Mouse (Mus musculus): ENCODE data around the gene Mylk2. TPM values are rescaled to one million over a fixed set of nuclear protein-coding genes. Genes with fewer than 3 reads are reported as not detected.

Gene Mylk2
- total RNA-seq, 2 experiments from 2014 or later = not detected

DNA sequence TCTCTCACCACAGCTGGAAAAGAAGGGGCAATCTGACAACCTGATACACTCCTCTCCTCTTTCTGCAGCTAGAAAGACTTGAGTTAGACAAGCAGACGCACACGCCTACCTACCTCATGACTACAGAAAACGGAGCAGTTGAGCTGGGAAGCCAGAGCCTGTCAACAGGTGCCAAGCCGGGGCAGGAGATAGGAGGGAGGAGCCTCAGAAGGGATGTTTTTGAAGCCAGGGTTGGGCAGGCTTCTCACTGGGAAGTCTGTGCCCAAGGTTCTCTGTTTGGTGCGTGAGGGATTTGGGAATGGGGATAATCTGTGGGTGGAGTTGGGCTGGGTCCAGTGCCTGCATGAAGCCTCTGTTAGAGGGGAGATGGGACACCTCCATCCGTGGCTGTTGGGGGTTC lies 280 bp downstream of the Mylk2 start:
- intact Hi-C loops (cut with DNase I) = no loop called here
- no peak for DNase-seq (ENCODE audit: low spot score in 2 of 2)

GRCm38 (mm10) chr2:152913471-152913870 lies 2.3 kb downstream of the Mylk2 start:
- no peak for DNase-seq (ENCODE audit: low spot score in 2 of 2)
- intact Hi-C loops (cut with DNase I) = no loop called here

- peak; percentile 87 to 88 for DNase-seq (ENCODE audit: low spot score in 2 of 2)
- intact Hi-C loops (cut with DNase I) = loop anchor here (2.0 kb wide), 2 partner anchors 100 to 228 kb away; partner anchors contain the start of gene Pdrg1
Measured at GRCm38 (mm10) chr2:152914310-152915120, 3.4 kb downstream of the Mylk2 start.

DNA sequence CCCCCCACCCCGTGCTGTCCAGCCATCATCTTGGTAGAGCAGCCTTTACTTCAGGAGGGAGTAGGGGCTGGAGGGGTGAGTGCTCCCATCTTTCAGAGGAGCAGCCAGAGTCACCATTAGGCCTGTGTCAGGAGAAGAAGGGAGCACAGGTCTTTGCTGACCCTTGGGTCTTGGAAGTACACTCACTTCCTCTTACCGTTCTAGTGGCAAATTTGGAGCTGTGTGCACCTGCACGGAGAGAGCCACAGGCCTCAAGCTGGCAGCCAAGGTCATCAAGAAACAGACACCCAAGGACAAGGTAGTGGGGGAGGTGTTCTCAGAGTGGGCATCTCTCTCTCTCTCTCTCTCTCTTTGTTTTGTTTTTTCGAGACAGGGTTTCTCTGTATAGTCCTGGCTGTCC lies 4.3 kb downstream of the Mylk2 start:
- intact Hi-C loops (cut with DNase I) = loop anchor here (2.0 kb wide), 2 partner anchors 99 to 227 kb away; partner anchors contain the start of gene Pdrg1
- no peak for DNase-seq (ENCODE audit: low spot score in 2 of 2)

DNA sequence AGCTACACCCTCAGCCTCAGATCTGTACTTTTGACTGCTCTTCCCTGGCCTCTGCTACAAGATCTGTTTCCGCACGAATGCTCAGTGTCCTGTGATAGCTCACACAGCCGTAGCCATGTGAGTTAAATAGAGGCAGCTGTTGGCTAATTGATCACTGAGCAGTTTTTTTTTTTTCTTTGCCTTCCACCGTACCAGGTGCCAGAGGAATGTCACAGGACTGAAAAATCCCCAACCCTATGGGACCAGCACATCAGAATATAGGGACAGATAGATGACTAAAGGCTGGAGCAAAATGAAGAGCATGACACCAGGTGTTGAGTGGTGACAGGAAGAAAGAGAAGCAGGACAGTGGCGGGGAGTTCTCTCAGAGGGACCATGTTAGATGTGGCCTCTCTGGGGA lies 5.0 kb downstream of the Mylk2 start:
- intact Hi-C loops (cut with DNase I) = no loop called here

GRCm38 (mm10) chr2:152917671-152918070 lies 6.5 kb downstream of the Mylk2 start:
- intact Hi-C loops (cut with DNase I) = no loop called here
- no peak for DNase-seq (ENCODE audit: low spot score in 2 of 2)

More for the DNA sequence above, 5.0 kb downstream of the Mylk2 start:
- DNase-seq (ENCODE audit: low spot score in 2 of 2) = no peak

DNA sequence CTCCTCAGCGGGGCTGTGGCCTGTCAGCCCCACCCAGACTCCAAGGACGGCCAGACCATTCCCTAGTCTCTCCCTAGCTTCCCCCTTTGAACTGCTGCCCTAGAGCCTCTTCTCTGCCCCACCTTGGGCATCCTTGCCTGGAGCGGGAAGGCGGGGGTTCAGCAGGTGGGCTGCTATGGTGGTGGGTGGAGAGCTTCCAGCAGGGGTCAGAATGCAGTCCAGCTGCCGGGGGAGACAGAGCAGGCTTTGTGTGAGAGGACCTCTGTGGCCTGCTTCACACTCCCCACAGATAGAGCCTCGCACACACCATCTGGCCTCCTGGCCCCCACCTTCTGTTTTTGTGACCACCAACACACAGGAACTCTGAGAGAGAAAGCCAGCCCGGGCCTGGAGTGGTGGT lies 11.2 kb downstream of the Mylk2 start:
- DNase-seq (ENCODE audit: low spot score in 2 of 2) = no peak
- intact Hi-C loops (cut with DNase I) = no loop called here

- no peak for DNase-seq (ENCODE audit: low spot score in 2 of 2)
- intact Hi-C loops (cut with DNase I) = no loop called here
Measured at GRCm38 (mm10) chr2:152923621-152924020, 12.5 kb downstream of the Mylk2 start.

DNA sequence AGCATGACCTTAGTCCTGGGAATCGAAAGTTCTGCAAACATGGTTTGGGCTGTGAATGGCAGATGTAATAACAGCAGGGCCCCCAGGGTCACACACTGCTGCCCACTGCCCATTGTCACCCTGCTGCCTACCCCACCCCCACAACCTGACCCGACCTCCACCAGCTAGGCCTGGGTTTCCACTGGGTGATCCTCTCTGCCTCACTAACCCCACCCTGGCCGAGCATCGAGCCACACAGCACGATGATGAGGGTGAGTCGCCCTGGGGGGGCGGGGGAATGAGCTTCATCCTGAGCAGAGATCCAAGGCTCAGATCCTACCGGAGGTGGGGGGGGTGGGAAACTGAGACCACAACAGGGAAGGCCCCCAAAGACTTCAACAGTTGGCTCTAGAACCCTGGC lies 13.0 kb downstream of the Mylk2 start:
- intact Hi-C loops (cut with DNase I) = no loop called here
- DNase-seq (ENCODE audit: low spot score in 2 of 2) = no peak

- DNase-seq (ENCODE audit: low spot score in 2 of 2) = no peak
- intact Hi-C loops (cut with DNase I) = no loop called here
Measured at GRCm38 (mm10) chr2:152924543-152924942, 13.4 kb downstream of the Mylk2 start.

DNA sequence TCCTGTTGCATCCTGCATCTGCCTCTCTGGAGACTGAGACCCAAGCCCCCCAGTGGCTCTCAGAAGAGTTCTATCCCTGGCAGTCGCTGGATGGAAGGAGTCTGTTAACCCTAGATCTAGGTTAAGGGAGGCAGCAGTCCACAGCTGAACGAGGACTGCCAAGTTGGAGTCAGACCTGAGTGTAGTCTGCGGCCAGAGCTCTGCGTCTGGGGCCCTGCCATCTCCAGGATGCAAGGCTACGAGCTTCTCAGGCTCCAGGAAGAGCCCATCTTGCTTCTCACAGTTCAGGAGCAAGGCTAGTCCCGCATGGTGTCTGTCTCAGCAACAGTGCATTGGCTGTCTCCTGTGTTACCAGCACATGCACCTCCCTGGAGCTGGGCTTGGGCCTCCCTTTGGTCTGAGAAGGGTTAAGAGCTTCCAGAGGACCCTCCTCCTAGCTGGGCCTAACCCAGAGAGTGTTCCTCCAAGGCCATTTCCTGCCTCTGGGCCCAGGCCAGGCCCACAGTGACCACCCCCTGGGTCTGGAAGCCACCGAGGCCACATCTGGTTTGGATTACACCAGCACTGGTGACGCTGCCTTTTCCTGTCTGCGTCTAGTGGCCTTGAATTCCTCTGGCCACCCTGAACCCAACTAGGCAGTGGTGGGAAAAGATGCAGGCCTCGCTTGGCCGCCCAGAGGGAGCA lies 14.2 kb downstream of the Mylk2 start:
- no peak for DNase-seq (ENCODE audit: low spot score in 2 of 2)
- intact Hi-C loops (cut with DNase I) = no loop called here

DNA sequence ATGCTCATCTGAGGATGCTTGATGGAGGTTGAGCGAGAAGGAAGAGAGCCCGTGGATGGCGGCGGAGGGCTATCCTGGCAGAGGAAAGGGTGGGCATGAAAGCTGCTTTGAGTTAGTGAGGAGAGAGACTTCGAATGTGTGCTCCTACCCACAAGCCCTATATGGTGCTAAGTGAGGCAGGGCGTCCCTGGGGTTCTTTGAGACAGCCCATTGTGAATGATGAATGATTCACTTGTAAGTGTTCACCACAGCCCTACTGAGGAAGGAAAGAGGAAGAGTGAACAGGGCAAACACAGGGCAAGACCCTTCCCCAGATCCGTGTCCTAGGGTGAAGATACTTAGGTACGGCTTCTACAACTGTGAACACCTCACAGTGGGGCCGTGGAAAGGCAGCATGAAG lies 15.7 kb downstream of the Mylk2 start:
- intact Hi-C loops (cut with DNase I) = no loop called here
- no peak for DNase-seq (ENCODE audit: low spot score in 2 of 2)

- DNase-seq (ENCODE audit: low spot score in 2 of 2) = no peak
- intact Hi-C loops (cut with DNase I) = no loop called here
Measured at GRCm38 (mm10) chr2:152927371-152927770, 16.2 kb downstream of the Mylk2 start.

GRCm38 (mm10) chr2:152928219-152928987 lies 17.3 kb downstream of the Mylk2 start:
- DNase-seq (ENCODE audit: low spot score in 2 of 2) = no peak
- intact Hi-C loops (cut with DNase I) = no loop called here

- intact Hi-C loops (cut with DNase I) = no loop called here
- DNase-seq (ENCODE audit: low spot score in 2 of 2) = no peak
Measured at GRCm38 (mm10) chr2:152928988-152929370, 17.8 kb downstream of the Mylk2 start.

DNA sequence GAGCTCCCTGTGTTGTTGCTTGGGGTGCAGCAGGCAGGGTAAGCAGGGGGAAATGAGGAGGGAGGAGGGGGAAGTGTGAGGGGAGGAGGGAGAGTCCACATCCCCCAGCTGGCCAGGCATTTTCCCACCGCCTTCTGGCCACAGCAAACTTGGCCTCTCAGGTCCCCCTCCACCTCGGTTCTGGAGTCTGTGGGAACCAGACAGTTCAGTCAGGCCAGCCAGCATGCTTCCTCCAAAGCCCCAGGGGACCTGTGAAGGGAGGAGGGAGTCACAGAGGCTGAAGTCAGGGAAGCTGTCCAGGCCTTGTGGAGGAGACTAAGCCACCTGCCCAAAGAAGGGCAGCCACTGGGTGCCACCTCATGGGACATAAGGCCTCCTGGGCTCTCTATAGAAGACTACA lies 19.1 kb downstream of the Mylk2 start:
- DNase-seq (ENCODE audit: low spot score in 2 of 2) = no peak
- intact Hi-C loops (cut with DNase I) = no loop called here

DNA sequence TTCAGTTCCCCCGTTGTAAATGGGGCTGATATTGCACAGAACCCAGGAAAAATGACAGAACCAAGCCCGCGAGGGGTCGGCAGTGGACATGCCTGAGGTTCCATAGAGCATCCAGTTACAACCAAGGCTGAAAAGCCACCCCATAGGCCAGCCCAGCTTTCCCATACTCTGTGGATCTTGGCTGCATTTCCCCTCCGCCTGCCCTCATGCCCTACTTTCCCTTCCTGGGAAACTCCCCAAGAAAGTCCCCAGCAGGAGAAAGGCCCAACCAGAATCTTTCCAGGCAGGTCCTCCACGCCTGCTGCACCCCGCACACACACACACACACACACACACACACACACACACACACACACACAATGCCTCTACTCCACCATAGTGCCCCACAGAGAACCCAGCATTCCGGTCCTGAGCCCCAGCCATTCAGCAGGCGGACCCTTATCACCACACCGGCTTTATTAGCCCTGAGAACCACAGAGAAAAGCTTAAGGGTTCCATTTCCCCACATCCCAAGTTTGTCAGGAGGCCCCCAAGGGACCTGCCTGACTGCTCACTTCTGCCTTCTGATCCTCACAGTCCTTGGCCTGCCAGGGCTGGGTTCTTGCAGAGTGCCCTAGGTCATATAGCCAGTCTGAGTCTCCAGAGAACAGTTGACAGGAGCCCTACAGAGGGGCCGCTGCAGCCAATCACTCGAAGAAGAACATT lies 20.5 kb downstream of the Mylk2 start:
- intact Hi-C loops (cut with DNase I) = no loop called here
- no peak for DNase-seq (ENCODE audit: low spot score in 2 of 2)

GRCm38 (mm10) chr2:152933048-152933447 lies 21.9 kb downstream of the Mylk2 start, which contains the start of gene Foxs1:
TSS of gene Foxs1 (minus strand) at chr2:152933208.
- DNase-seq (ENCODE audit: low spot score in 2 of 2) = no peak
- intact Hi-C loops (cut with DNase I) = no loop called here

- no peak for DNase-seq (ENCODE audit: low spot score in 2 of 2)
- intact Hi-C loops (cut with DNase I) = no loop called here
Measured at GRCm38 (mm10) chr2:152933614-152934013, 22.5 kb downstream of the Mylk2 start.

DNA sequence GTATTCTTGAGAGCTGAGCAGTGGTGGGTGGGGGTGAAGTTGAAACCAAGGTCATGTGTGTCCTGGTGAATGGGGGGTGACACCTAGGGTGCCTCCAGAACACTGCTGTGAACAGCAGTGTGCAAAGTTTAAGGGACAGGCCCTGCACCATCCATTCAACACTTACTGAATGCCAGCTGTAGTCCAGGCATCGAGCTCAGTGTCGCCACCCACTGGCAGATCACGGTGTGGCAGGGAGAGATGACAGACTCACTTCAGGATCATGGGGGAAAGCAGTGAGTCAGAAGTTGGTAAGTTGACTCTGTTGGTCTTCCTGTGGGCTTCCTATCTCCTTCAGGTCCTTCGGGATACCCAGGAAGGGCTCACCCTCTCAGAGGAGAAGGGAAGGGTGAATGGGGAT lies 28.7 kb downstream of the Mylk2 start:
- intact Hi-C loops (cut with DNase I) = no loop called here
- DNase-seq (ENCODE audit: low spot score in 2 of 2) = no peak

Measured in left cerebral cortex, postnatal 36 days (tissue).